Mouse (Mus musculus): ENCODE results near the gene Xlr5c.
"Not testable (repeated sequence)": the region's sequence is repeated elsewhere in the genome, so short reads cannot be mapped to it uniquely, and the experiment has no call there.

Xlr5c gene

DNA sequence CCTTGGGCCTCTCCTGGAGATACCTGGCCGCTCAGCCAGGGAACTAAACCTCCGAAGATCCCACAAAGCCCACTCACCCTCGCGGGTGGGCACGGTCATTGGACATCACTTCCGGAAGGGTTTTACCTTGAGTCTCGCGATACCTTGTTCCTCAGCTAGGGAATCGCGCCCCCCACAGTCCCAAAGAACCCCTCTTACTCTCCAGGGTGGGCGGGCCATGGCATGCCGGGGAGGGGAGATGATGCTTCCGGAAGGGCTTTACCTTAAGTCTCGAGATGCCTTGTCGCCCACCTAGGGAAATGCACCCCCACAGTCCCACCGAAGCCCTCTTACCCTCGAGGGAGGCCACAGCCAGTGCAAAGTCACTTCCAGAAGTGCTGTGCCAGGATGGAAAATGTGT is at the start of gene Xlr5c, which contains the start of gene Xlr5a:
Xlr5c (minus strand) TSS at position 101 of the 400 bp plus-strand sequence.
Xlr5a (minus strand) TSS at position 101 of the 400 bp plus-strand sequence.
- not testable (repeated sequence) for DNase-seq (ENCODE audit: low spot score in 2 of 2)

DNA sequence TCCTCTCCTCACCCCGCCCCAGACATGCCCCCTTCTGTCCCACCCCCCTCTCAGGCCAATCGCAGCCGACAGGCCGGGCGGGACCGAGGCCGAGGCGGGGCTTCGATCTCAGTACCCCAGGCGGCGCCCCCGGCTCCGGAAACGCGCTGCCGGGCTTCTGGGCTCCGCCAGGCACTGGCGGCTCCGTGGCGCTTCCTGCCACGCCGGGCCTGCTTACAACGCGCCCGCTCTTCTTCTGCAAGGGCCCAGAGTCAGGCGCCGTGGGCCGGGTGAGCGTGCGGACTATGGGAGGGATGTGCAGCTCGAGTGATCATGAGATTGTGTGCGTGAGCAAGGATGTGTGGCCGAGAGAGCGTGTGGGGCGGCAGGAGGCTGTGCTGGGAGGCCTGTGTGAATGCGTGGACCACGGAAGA is 49.7 kb upstream of the Xlr5c start, which contains the start of gene Zfp275:
Zfp275 (plus strand) TSS at position 139 of the 413 bp plus-strand sequence.
- peak; percentile 42 to 73 for DNase-seq (ENCODE audit: low spot score in 2 of 2)

DNA sequence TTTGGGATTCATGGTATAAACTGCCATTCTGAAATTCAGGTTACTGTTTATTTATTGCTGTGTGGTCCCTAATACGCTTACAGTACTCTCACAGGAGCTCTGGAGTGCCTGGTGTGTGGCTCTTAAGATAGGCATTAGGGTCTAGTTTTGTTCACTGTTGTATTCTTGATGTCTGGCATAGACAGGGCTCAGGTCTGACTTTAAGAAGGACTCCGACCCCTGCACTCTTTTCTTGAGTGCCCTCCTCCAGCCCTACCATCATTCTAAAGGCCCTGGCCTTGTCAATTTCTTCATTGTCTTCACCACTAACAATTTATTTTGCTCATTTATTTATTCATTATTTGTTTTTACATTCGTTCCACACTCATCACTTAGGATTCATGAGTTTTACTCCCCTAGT is 49.3 kb upstream of the Xlr5c start:
- DNase-seq (ENCODE audit: low spot score in 2 of 2): no peak

DNA sequence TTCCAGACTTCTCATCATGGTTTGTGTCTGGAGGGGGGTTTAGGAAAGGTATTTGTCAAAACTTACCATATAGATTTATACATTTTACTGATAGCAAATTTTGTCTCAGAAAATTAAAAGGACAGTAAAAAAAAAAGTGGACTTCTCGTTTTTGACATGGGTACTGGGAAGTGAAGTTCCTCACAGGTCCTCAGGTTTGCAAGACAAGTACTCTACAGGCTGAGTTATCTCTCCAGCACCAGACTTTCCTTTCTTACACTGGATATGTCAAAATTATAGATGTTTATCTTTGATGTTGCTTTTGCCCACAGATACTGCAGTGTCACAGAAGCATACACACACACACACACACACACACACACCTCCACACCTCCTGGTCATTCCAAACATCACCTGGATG is 48.7 kb upstream of the Xlr5c start:
- DNase-seq (ENCODE audit: low spot score in 2 of 2): no peak

DNA sequence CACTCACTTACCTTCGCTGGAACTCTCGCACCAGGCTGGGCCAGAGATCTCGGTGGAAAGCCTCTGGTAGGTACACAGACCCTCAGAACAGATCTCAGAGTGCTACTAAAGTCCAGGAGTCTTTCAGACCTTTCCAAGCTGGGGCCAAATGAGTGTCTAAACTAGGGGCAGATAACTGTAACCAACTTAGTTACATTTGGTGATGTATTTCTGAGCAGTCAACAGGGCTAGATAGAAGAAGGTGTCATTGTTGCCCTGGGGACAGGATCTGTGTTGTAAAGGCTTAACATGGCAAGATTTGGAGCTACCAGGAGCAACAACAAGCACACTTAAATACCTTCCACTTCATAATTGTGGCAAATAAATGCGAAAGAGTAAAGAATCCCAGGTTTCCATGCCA is 44.0 kb upstream of the Xlr5c start, which contains the start of gene Gm45015:
Gm45015 (minus strand) TSS at position 101 of the 400 bp plus-strand sequence.
- no peak for DNase-seq (ENCODE audit: low spot score in 2 of 2)

DNA sequence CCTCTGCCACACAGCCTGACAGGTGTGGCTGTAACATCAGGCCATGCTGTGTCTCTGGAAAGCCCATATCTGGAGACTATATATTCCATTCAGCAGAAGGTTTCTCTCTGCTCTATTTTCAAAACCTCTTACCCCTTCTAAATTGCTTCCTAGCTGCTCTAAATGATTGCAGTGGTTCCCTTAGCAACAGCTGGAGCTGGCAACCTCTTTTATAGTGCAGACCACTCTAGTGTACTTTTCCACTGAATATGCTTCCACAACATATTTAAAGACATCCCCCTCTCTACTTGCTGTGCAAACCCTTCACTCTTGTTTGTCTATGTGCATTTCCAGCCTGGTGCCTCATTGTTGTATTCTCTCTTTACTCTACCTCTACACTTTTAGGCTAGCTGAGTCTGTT is 40.8 kb upstream of the Xlr5c start:
- no peak for DNase-seq (ENCODE audit: low spot score in 2 of 2)

DNA sequence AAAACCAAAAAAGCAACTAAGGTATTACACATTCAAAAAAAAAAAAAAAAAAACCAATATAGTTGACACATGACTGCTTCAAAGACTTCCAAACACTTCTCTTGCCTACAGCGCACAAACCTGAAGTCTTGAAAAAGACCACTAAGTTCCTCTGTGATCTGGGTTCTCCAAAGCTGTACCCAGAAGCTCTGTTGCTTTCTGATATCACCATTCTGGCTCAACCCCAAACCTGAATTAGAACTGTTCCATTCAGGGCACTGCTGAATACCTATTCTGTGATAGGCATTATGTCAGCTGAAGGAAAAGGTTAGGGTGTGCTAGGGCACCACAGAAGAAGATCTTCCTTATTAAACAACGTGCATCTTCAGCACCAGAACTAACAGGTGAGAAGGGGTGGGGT is 34.4 kb upstream of the Xlr5c start:
- DNase-seq (ENCODE audit: low spot score in 2 of 2): no peak

DNA sequence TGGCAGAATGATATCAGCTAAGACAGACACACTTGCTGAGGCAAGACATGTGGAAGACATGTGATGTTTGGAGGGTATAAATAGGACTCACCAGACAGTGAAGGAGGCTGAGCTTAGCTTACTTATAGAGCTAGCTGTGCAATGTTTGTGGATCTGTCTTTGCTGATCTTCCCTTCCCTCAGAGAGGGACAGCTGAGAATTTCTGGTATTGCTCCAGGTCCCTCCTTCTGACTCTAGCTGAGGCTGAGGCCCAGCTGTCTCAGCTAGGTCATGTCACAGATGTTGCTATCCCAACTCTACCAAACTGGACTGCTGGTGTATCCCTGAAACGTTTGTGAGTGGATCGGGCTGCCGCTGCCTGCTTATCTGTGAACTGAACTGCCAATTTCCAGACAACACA is 28.3 kb upstream of the Xlr5c start:
- no peak for DNase-seq (ENCODE audit: low spot score in 2 of 2)

DNA sequence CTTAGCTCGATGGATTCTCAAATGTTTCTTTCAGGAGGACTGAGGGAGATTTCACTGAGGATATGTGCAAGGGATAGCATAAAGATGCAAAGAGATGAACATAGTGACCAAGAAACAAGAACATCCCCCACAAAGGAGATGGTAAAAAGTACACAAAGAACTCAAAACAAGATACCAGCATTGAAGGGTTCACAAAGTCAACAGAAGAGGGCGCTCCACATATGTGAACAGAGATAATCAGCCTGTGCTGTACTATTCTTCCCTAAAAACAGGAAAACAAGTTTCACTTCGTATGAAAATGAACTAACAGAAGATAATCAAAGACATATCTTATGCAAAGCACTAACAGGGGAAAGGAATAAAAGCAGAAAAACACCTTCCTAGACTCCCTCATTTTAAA is 19.7 kb upstream of the Xlr5c start:
- DNase-seq (ENCODE audit: low spot score in 2 of 2): peak in 1 of 2 experiments; percentile 14

DNA sequence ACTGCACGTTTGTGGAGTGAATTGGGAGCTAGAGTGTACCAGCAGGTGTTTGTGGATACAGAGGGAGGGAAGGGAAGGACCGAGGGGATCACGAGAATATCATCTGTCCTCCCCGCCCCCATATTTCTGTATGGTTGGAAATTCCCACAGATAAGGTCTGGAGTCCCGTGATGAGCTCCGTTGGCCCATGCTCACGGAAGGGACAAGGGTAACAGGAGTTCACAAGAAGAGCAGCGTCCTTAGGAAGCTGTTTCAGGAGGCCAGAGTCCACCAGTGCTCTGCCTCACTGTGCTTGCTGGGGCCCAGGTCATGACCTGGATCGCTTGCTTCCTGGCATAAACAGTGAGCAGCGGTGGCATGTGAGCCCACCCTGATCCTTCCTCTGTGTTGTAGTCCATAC is 3.0 kb upstream of the Xlr5c start:
- not testable (repeated sequence) for DNase-seq (ENCODE audit: low spot score in 2 of 2)

DNA sequence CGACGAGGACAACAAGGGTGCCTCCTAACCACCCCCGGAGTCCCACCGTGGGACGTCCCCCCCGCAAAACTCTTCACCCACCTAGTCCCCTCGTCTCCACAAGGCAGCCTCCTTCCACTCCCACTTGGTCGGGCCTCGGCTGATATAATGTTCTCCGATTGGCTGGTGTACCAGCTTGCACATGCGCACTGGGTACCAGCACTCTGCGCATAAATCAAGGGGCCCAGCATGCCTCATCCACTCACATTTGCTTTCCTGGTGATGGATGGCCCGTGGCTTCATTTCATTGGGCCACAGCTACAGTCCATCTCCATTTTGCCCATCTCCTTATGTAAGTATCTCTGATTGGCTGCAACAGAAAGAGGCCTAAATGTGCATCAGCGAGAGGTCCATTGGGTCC is 27.5 kb downstream of the Xlr5c start, which contains the start of gene Xlr3c:
Xlr3c (minus strand) TSS at position 121 of the 400 bp plus-strand sequence.
- DNase-seq (ENCODE audit: low spot score in 2 of 2): not testable (repeated sequence)

DNA sequence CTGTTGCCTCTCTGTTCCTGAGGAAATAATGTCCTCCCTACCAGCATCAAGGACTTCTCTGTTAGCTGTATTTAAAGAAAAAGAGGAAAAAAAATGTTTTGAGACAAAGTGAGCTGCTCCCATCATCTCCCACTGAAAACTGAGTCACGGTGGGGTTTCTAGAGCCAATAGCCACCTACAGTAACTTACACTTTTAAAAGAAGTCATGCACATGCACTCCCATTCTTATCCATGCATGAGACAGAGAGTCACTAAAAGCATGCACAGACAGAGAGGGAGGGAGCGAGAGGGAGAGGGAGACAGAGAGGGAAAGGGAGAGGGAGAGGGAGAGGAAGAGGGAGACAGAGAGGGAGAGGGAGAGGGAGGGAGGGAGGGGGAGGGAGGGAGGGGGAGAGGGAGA is 30.3 kb downstream of the Xlr5c start:
- not testable (repeated sequence) for DNase-seq (ENCODE audit: low spot score in 2 of 2)

DNA sequence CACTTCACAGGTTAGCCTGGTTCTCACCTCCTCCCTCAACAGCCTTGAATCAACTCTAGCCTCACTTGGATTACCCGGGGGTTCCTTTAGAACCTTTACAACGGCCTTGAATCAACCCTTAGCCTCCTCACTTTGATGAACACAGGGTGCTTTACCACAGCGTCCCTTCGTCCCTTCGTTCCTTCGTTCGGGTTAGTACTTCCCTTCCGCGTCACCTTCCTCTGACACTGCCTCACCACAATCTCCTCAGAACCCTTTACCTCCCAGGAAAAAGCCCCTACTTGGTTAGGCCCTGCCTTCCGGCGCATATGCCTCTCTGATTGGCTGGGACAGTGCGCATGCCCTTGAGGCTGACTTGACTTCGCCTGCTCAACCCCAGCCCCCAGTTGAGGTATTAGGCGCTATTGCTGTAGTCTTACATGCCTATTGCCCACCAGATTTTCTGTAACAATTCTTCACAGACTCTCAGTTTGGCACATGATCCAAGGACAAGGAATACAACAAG is 49.9 kb downstream of the Xlr5c start, which contains the start of gene Xlr4c:
Xlr4c (minus strand) TSS at position 310 of the 505 bp plus-strand sequence.
- DNase-seq (ENCODE audit: low spot score in 2 of 2): not testable (repeated sequence)
